Mouse (Mus musculus) frontal cortex, postnatal 14 days (tissue): ENCODE results near the gene Gm8356.
"Not testable (repeated sequence)": the region's sequence is repeated elsewhere in the genome, so short reads cannot be mapped to it uniquely, and the experiment has no call there.

Experiments
- DNase-seq, 2 experiments: peaks; one replicate each; pipeline ENCODE4 v3.0.0; 2022; ENCODE audit warnings: low spot score in 2 of 2

Gm8356 gene

GRCm38 (mm10) chr14:6537190-6537589 lies at the start of gene Gm8356:
Gm8356 (minus strand) TSS chr14:6537290.
- not testable (repeated sequence) for DNase-seq

DNA sequence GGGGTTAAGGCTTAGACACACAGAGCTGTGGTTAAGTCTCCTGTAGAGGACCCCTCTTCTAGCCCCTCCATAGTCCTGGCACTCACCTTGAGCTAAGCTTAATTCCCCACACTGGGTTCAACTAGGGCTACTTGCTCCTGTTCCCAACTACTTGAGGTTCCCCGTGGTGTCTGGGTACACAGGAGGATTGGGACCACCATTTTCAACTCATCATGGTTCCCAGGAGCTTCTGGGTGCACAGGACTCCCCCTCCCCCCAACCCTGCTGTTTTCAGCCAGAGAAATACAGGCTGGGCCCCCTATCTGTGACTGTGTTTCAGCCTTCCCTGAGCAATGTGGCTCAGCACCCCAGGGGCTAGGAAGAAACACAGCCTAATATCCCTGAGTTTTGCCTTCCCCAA lies 50.8 kb downstream of the Gm8356 start:
- DNase-seq = not testable (repeated sequence)

GRCm38 (mm10) chr14:6485541-6485940 lies 51.5 kb downstream of the Gm8356 start:
- DNase-seq = not testable (repeated sequence)

- not testable (repeated sequence) for DNase-seq
These were observed 55.0 kb downstream of the Gm8356 start for GRCm38 (mm10) chr14:6482126-6482525.
